Mouse (Mus musculus): Measurements from ENCODE around the gene B130006D01Rik.

DNA sequence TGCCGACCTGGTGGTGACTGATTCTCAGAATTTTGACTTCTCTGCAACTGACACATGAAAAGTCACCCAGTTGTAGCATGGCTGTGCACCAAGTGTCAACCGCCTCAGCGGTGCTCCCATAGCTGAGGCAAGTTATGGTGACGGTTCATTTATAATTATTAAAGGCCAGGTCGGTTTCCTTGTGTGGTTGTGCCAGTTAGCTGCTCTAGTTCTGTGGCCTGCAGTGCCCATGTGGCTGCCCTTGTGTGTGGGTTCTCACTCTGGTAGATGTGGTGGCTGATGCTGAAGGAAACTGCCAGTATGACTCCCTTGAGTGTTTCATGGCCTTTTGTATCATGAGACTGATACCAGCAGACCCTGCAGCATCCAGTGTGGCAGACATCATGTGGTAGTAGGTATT, 24.9 kb downstream of the B130006D01Rik start:
- TF ChIP-seq CTCF (IDR thresholded peaks at IDR 0.05; ENCODE audit: insufficient read depth, low read depth, low read length) (no peak), POLR2A (IDR thresholded peaks at IDR 0.05; ENCODE audit: insufficient read depth, low read depth, low read length) (no peak)

All from olfactory bulb, adult 2 months (tissue).